Mouse (Mus musculus): Measurements from ENCODE around the gene Btn2a2. TPM values are rescaled to one million over a fixed set of nuclear protein-coding genes. Genes with fewer than 3 reads are reported as not detected.

Gene Btn2a2
- polyA plus RNA-seq, 1 experiment: 0.27 TPM

- WGBS: 4% methylated on average over 11 of the region's 11 CpGs
- Histone ChIP-seq H3K4me1 (replicated peaks; ENCODE audit: control insufficient read depth, insufficient read depth, low read length) (peaks cover 15% of the 10 kb centered on the region), H3K27me3 (ENCODE audit: control insufficient read depth, insufficient read depth, low read length) (no peaks in the 10 kb centered on the region), H3K4me3 (ENCODE audit: control insufficient read depth, insufficient read depth, low read length) (peak overlapping the region; percentile 55), H3K27ac (ENCODE audit: control insufficient read depth, insufficient read depth, low read length) (no peak overlapping the region), H3K36me3 (ENCODE audit: control insufficient read depth, insufficient read depth, low read length) (no peaks in the 10 kb centered on the region)
- peak; percentile 23 for DNase-seq
- TF ChIP-seq POLR2A (IDR thresholded peaks at IDR 0.05; ENCODE audit: control insufficient read depth, extremely low read depth, insufficient read depth, low read length, poor library complexity) (0 out of 2 replicates have a peak, but pooled peaks have one; percentile 26), CTCF (IDR thresholded peaks at IDR 0.05; ENCODE audit: borderline replicate concordance, control insufficient read depth, extremely low read depth, insufficient read depth, low read length, poor library complexity) (no peak)
Observed at GRCm38 (mm10) chr13:23464841-23465366, 23.8 kb downstream of the Btn2a2 start.

GRCm38 (mm10) chr13:23464224-23464637, 24.4 kb downstream of the Btn2a2 start:
- Histone ChIP-seq H3K4me3 (ENCODE audit: control insufficient read depth, insufficient read depth, low read length) (peak overlapping the region; percentile 55), H3K36me3 (ENCODE audit: control insufficient read depth, insufficient read depth, low read length) (no peaks in the 10 kb centered on the region), H3K27me3 (ENCODE audit: control insufficient read depth, insufficient read depth, low read length) (no peaks in the 10 kb centered on the region), H3K4me1 (replicated peaks; ENCODE audit: control insufficient read depth, insufficient read depth, low read length) (peaks cover 15% of the 10 kb centered on the region), H3K27ac (ENCODE audit: control insufficient read depth, insufficient read depth, low read length) (no peak overlapping the region)
- no peak for TF ChIP-seq POLR2A (IDR thresholded peaks at IDR 0.05; ENCODE audit: control insufficient read depth, extremely low read depth, insufficient read depth, low read length, poor library complexity)
- no peak for TF ChIP-seq CTCF (IDR thresholded peaks at IDR 0.05; ENCODE audit: borderline replicate concordance, control insufficient read depth, extremely low read depth, insufficient read depth, low read length, poor library complexity)
- peak; percentile 31 for DNase-seq
- WGBS: under 1% methylated on average over 29 of the region's 29 CpGs

GRCm38 (mm10) chr13:23463381-23464223, 25.1 kb downstream of the Btn2a2 start:
- Histone ChIP-seq H3K36me3 (ENCODE audit: control insufficient read depth, insufficient read depth, low read length) (no peaks in the 10 kb centered on the region), H3K27me3 (ENCODE audit: control insufficient read depth, insufficient read depth, low read length) (no peaks in the 10 kb centered on the region), H3K4me1 (replicated peaks; ENCODE audit: control insufficient read depth, insufficient read depth, low read length) (peaks cover 15% of the 10 kb centered on the region), H3K27ac (ENCODE audit: control insufficient read depth, insufficient read depth, low read length) (no peak overlapping the region), H3K4me3 (ENCODE audit: control insufficient read depth, insufficient read depth, low read length) (peak overlapping the region; percentile 55)
- TF ChIP-seq CTCF (IDR thresholded peaks at IDR 0.05; ENCODE audit: borderline replicate concordance, control insufficient read depth, extremely low read depth, insufficient read depth, low read length, poor library complexity) (no peak), POLR2A (IDR thresholded peaks at IDR 0.05; ENCODE audit: control insufficient read depth, extremely low read depth, insufficient read depth, low read length, poor library complexity) (no peak)
- WGBS: 1% methylated on average over 21 of the region's 21 CpGs
- DNase-seq: peak; percentile 66

GRCm38 (mm10) chr13:23462669-23463068, 26.0 kb downstream of the Btn2a2 start:
- TF ChIP-seq CTCF (IDR thresholded peaks at IDR 0.05; ENCODE audit: borderline replicate concordance, control insufficient read depth, extremely low read depth, insufficient read depth, low read length, poor library complexity) (no peak), POLR2A (IDR thresholded peaks at IDR 0.05; ENCODE audit: control insufficient read depth, extremely low read depth, insufficient read depth, low read length, poor library complexity) (no peak)
- DNase-seq: no peak
- peaks cover 15% of the 10 kb centered on the region for H3K4me1 ChIP-seq (replicated peaks; ENCODE audit: control insufficient read depth, insufficient read depth, low read length)
- H3K36me3 ChIP-seq (ENCODE audit: control insufficient read depth, insufficient read depth, low read length): no peaks in the 10 kb centered on the region
- no peak overlapping the region for H3K27ac ChIP-seq (ENCODE audit: control insufficient read depth, insufficient read depth, low read length)
- H3K4me3 ChIP-seq (ENCODE audit: control insufficient read depth, insufficient read depth, low read length): no peak overlapping the region
- no peaks in the 10 kb centered on the region for H3K27me3 ChIP-seq (ENCODE audit: control insufficient read depth, insufficient read depth, low read length)

- TF ChIP-seq CTCF (IDR thresholded peaks at IDR 0.05; ENCODE audit: borderline replicate concordance, control insufficient read depth, extremely low read depth, insufficient read depth, low read length, poor library complexity): no peak
- TF ChIP-seq POLR2A (IDR thresholded peaks at IDR 0.05; ENCODE audit: control insufficient read depth, extremely low read depth, insufficient read depth, low read length, poor library complexity): no peak
- Histone ChIP-seq H3K36me3 (ENCODE audit: control insufficient read depth, insufficient read depth, low read length) (no peaks in the 10 kb centered on the region), H3K4me1 (replicated peaks; ENCODE audit: control insufficient read depth, insufficient read depth, low read length) (peaks cover 15% of the 10 kb centered on the region), H3K4me3 (ENCODE audit: control insufficient read depth, insufficient read depth, low read length) (no peak overlapping the region), H3K27me3 (ENCODE audit: control insufficient read depth, insufficient read depth, low read length) (no peaks in the 10 kb centered on the region), H3K27ac (ENCODE audit: control insufficient read depth, insufficient read depth, low read length) (no peak overlapping the region)
- 93% methylated on average over 4 of the region's 4 CpGs for WGBS
- DNase-seq: no peak
Observed at GRCm38 (mm10) chr13:23462063-23462462, 26.6 kb downstream of the Btn2a2 start.

GRCm38 (mm10) chr13:23459264-23459846, 29.3 kb downstream of the Btn2a2 start:
- Histone ChIP-seq H3K4me3 (ENCODE audit: control insufficient read depth, insufficient read depth, low read length) (no peak overlapping the region), H3K27ac (ENCODE audit: control insufficient read depth, insufficient read depth, low read length) (no peak overlapping the region), H3K27me3 (ENCODE audit: control insufficient read depth, insufficient read depth, low read length) (no peaks in the 10 kb centered on the region), H3K36me3 (ENCODE audit: control insufficient read depth, insufficient read depth, low read length) (no peaks in the 10 kb centered on the region), H3K4me1 (replicated peaks; ENCODE audit: control insufficient read depth, insufficient read depth, low read length) (0 out of 2 replicates have a peak, but pooled peaks cover 3% of the 10 kb centered on the region)
- no peak for TF ChIP-seq CTCF (IDR thresholded peaks at IDR 0.05; ENCODE audit: borderline replicate concordance, control insufficient read depth, extremely low read depth, insufficient read depth, low read length, poor library complexity)
- TF ChIP-seq POLR2A (IDR thresholded peaks at IDR 0.05; ENCODE audit: control insufficient read depth, extremely low read depth, insufficient read depth, low read length, poor library complexity): no peak
- 81% methylated on average over 15 of the region's 15 CpGs for WGBS
- DNase-seq: no peak

Measured in thymus, adult 2 months (tissue).